Mouse (Mus musculus) lung, embryonic 14.5 days (tissue): ENCODE results near the gene Iqcf3. TPM values are rescaled to one million over a fixed set of nuclear protein-coding genes. Genes with fewer than 3 reads are reported as not detected.
A peak's percentile ranks its signal among the peaks of the same experiment; 100 is the strongest.
"Not testable (repeated sequence)": the region's sequence is repeated elsewhere in the genome, so short reads cannot be mapped to it uniquely, and the experiment has no call there.

Source experiments
- ATAC-seq: fragments of 200-750 bp; cut with Nextera tagmentation; 2 replicates; pipeline ENCODE4 v1.8.0; 2017; ENCODE audit warnings: mild to moderate bottlenecking, moderate TSS enrichment, moderate library complexity; ENCODE audit not compliant: insufficient read depth
- DNase-seq: peaks from one replicate; pipeline ENCODE4 v3.0.0-alpha.2; 2015
- H3K27ac ChIP-seq: fragments of 300-500 bp; sonication (generic); 2 replicates; pipeline ENCODE4 v1.5.1; 2014; ENCODE audit warnings: low read depth, mild to moderate bottlenecking, moderate library complexity
- H3K27me3 ChIP-seq: fragments of 300-500 bp; sonication (generic); 2 replicates; pipeline ENCODE4 v1.6.1; 2014; ENCODE audit warnings: low read length, control low read depth; ENCODE audit not compliant: insufficient read depth
- H3K36me3 ChIP-seq: fragments of 300-500 bp; sonication (generic); 2 replicates; pipeline ENCODE4 v1.6.1; 2014; ENCODE audit warnings: control low read depth; ENCODE audit not compliant: insufficient read depth
- H3K4me1 ChIP-seq: fragments of 300-500 bp; sonication (generic); 2 replicates; pipeline ENCODE4 v1.6.1; 2014; ENCODE audit warnings: antibody characterized with exemption, control low read depth; ENCODE audit not compliant: insufficient read depth
- H3K4me2 ChIP-seq: fragments of 300-500 bp; sonication (generic); 2 replicates; pipeline ENCODE4 v1.6.1; 2014; ENCODE audit warnings: mild to moderate bottlenecking
- H3K4me3 ChIP-seq: fragments of 300-500 bp; sonication (generic); 2 replicates; pipeline ENCODE4 v1.5.1; 2014; ENCODE audit warnings: low read depth, low read length
- H3K9ac ChIP-seq: fragments of 300-500 bp; sonication (generic); 2 replicates; pipeline ENCODE4 v1.6.1; 2014
- H3K9me3 ChIP-seq: fragments of 300-500 bp; sonication (generic); 2 replicates; pipeline ENCODE4 v1.6.1; 2016; ENCODE audit warnings: low read depth, low read length, control low read depth
- CTCF ChIP-seq: IDR thresholded peaks from 2 replicates; pipeline ENCODE4 v1.5.1; 2016; ENCODE audit warnings: antibody characterized with exemption, low read depth
- WGBS: fragments of 180-500 bp; shearing (Covaris S2); extraction: QIAGEN DNeasy Blood & Tissue Kit; methylation state at CpG from one replicate; pipeline ENCODE4 v1.1.7; 2014; 5-methylcytosine and 5-hydroxymethylcytosine counted together
- polyA plus RNA-seq: library from polyadenylated mRNA; unstranded; fragments of >200 nt; fragmentation: Nextera tagmentation; extraction: Ambion mirVana; gene quantifications from 2 replicates; pipeline ENCODE4 v1.2.1, GENCODE M21; 2014

The Iqcf3 gene
- polyA plus RNA-seq, result not detected in 2 replicates

GRCm38 (mm10) chr9:106561531-106561930 is at the start of gene Iqcf3:
TSS of gene Iqcf3 (minus strand) at chr9:106561631.
- ATAC-seq, result no peak

GRCm38 (mm10) chr9:106610727-106611126 is 49.3 kb upstream of the Iqcf3 start:
- DNase-seq, result no peak
- no peak for ATAC-seq
- Histone ChIP-seq H3K9me3 (no peaks in the 10 kb centered on the region), H3K36me3 (no peaks in the 10 kb centered on the region), H3K4me3 (no peak overlapping the region), H3K4me2 (no peak overlapping the region), H3K27me3 (no peaks in the 10 kb centered on the region), H3K4me1 (no peaks in the 10 kb centered on the region), H3K9ac (no peak overlapping the region), H3K27ac (no peak overlapping the region)
- TF ChIP-seq CTCF, result no peak
- 77% methylated on average over 4 of the region's 4 CpGs for WGBS

More at GRCm38 (mm10) chr9:106561531-106561930, at the start of gene Iqcf3:
- no peaks in the 10 kb centered on the region for H3K36me3 ChIP-seq
- no peak for DNase-seq
- no peaks in the 10 kb centered on the region for H3K9me3 ChIP-seq
- no peaks in the 10 kb centered on the region for H3K4me1 ChIP-seq
- WGBS, result 86% methylated on average over 5 of the region's 5 CpGs
- no peak within 1 kb of the TSS for H3K9ac ChIP-seq
- H3K27me3 ChIP-seq, result no peaks in the 10 kb centered on the region
- no peak within 1 kb of the TSS for H3K4me3 ChIP-seq
- no peak for TF ChIP-seq CTCF
- no peak within 1 kb of the TSS for H3K4me2 ChIP-seq
- H3K27ac ChIP-seq, result no peak within 1 kb of the TSS

- no peaks in the 10 kb centered on the region for H3K27me3 ChIP-seq
- peak; percentile 74 for TF ChIP-seq CTCF
- no peaks in the 10 kb centered on the region for H3K4me1 ChIP-seq
- no peak overlapping the region for H3K4me3 ChIP-seq
- H3K36me3 ChIP-seq, result no peaks in the 10 kb centered on the region
- DNase-seq, result peak; percentile 78
- H3K9me3 ChIP-seq, result no peaks in the 10 kb centered on the region
- ATAC-seq, result no peak
- H3K9ac ChIP-seq, result no peak overlapping the region
- no peak overlapping the region for H3K4me2 ChIP-seq
- H3K27ac ChIP-seq, result no peak overlapping the region
- WGBS, result 24% methylated on average over 8 of the region's 8 CpGs
Observed at GRCm38 (mm10) chr9:106600546-106600945, 39.1 kb upstream of the Iqcf3 start.

GRCm38 (mm10) chr9:106598466-106598865 is 37.0 kb upstream of the Iqcf3 start:
- Histone ChIP-seq H3K36me3 (no peaks in the 10 kb centered on the region), H3K9ac (no peak overlapping the region), H3K27ac (no peak overlapping the region), H3K4me3 (no peak overlapping the region), H3K4me1 (no peaks in the 10 kb centered on the region), H3K9me3 (no peaks in the 10 kb centered on the region), H3K27me3 (no peaks in the 10 kb centered on the region), H3K4me2 (no peak overlapping the region)
- ATAC-seq (no peak), DNase-seq (no peak)
- TF ChIP-seq CTCF, result no peak; the same call in 1 of the 2 replicates
- WGBS, result 34% methylated on average over 7 of the region's 7 CpGs

GRCm38 (mm10) chr9:106595836-106596235 is 34.4 kb upstream of the Iqcf3 start:
- WGBS, result 53% methylated on average over 7 of the region's 7 CpGs
- H3K4me1 ChIP-seq, result no peaks in the 10 kb centered on the region

GRCm38 (mm10) chr9:106595402-106595801 is 34.0 kb upstream of the Iqcf3 start:
- not testable (repeated sequence) for ATAC-seq, H3K36me3 ChIP-seq, H3K9me3 ChIP-seq, H3K4me3 ChIP-seq, H3K27ac ChIP-seq, H3K4me2 ChIP-seq, H3K27me3 ChIP-seq, DNase-seq, H3K4me1 ChIP-seq, H3K9ac ChIP-seq
- WGBS, result 10% methylated on average over 4 of the region's 4 CpGs

More at GRCm38 (mm10) chr9:106595836-106596235, 34.4 kb upstream of the Iqcf3 start:
- Histone ChIP-seq H3K27me3 (no peaks in the 10 kb centered on the region), H3K9me3 (no peaks in the 10 kb centered on the region), H3K4me2 (no peak overlapping the region), H3K36me3 (no peaks in the 10 kb centered on the region), H3K9ac (no peak overlapping the region), H3K27ac (no peak overlapping the region), H3K4me3 (no peak overlapping the region)
- DNase-seq, result no peak
- no peak for TF ChIP-seq CTCF
- no peak for ATAC-seq

GRCm38 (mm10) chr9:106592158-106592557 is 30.7 kb upstream of the Iqcf3 start:
- no peaks in the 10 kb centered on the region for H3K9me3 ChIP-seq
- H3K9ac ChIP-seq, result no peak overlapping the region
- H3K27ac ChIP-seq, result no peak overlapping the region
- no peaks in the 10 kb centered on the region for H3K4me1 ChIP-seq
- ATAC-seq (no peak), DNase-seq (no peak)
- no peaks in the 10 kb centered on the region for H3K36me3 ChIP-seq
- 86% methylated on average over 5 of the region's 5 CpGs for whole genome bisulfite sequencing
- H3K27me3 ChIP-seq, result no peaks in the 10 kb centered on the region
- no peak overlapping the region for H3K4me2 ChIP-seq
- no peak overlapping the region for H3K4me3 ChIP-seq
- no peak for TF ChIP-seq CTCF

GRCm38 (mm10) chr9:106582552-106582951 is 21.1 kb upstream of the Iqcf3 start:
- ATAC-seq, result no peak
- no peaks in the 10 kb centered on the region for H3K9me3 ChIP-seq
- no peaks in the 10 kb centered on the region for H3K27me3 ChIP-seq
- H3K4me3 ChIP-seq, result no peak overlapping the region
- no peaks in the 10 kb centered on the region for H3K4me1 ChIP-seq
- H3K36me3 ChIP-seq, result no peaks in the 10 kb centered on the region
- no peak overlapping the region for H3K27ac ChIP-seq
- 53% methylated on average over 1 of the region's 1 CpGs for WGBS
- TF ChIP-seq CTCF, result no peak
- no peak for DNase-seq
- H3K4me2 ChIP-seq, result no peak overlapping the region
- no peak overlapping the region for H3K9ac ChIP-seq
